ENCODE assay signal across 9 mouse cellular contexts in genomic region chr9:46061696-46062425, GRCm38 (mm10). TPM values are rescaled to one million over a fixed set of nuclear protein-coding genes. Genes with fewer than 3 reads are reported as not detected.
DNase-seq lines count a peak whose midpoint lies in the region; ATAC-seq and TF ChIP-seq lines count a peak whose summit lies in the region.
"Had no signal": no experiment of that assay in that cellular context is flagged by ENCODE, and none has a peak within 500 bp of the region (broad histone marks: within the 10 kb centered on the region; RNA-seq: fewer than 3 reads in every experiment).

No protein-coding gene starts in this region.

- no peak for ATAC-seq in intestine, postnatal 0 days

- H3K9me3 ChIP-seq in intestine, postnatal 0 days (ENCODE audit: control insufficient read depth), result no peaks in the 10 kb centered on the region
- H3K9me3 ChIP-seq: neural tube, embryonic 12.5 days had no signal

- no peak overlapping the region for H3K27ac ChIP-seq in intestine, postnatal 0 days (ENCODE audit: low read depth, low read length)
- H3K27ac ChIP-seq: neural tube, embryonic 12.5 days had no signal

- H3K4me1 ChIP-seq in intestine, postnatal 0 days (replicated peaks; ENCODE audit: control insufficient read depth, insufficient read depth, low read length), result no peaks in the 10 kb centered on the region

- no peak overlapping the region for H3K4me3 ChIP-seq in intestine, postnatal 0 days (ENCODE audit: low read depth, low read length)
- H3K4me3 ChIP-seq: neural tube, embryonic 12.5 days had no signal

- no peak for TF ChIP-seq CTCF in intestine, postnatal 0 days (IDR thresholded peaks at IDR 0.05; ENCODE audit: low read depth)

- no peaks in the 10 kb centered on the region for H3K36me3 ChIP-seq in intestine, postnatal 0 days (ENCODE audit: control insufficient read depth, insufficient read depth)
- H3K36me3 ChIP-seq: neural tube, embryonic 12.5 days had no signal

- H3K4me2 ChIP-seq in intestine, postnatal 0 days (replicated peaks; ENCODE audit: low read depth), result no peak overlapping the region
- H3K4me2 ChIP-seq: neural tube, embryonic 12.5 days had no signal

- WGBS in intestine, postnatal 0 days, result 52% methylated on average over 9 of the region's 9 CpGs

- H3K9ac ChIP-seq in intestine, postnatal 0 days (ENCODE audit: low read depth, low read length), result no peak overlapping the region
- H3K9ac ChIP-seq: neural tube, embryonic 12.5 days had no signal

- peak; percentile 32 for DNase-seq in gastrocnemius, adult 18-20 months (ENCODE audit: low spot score)
- no peak for DNase-seq in gastrocnemius, postnatal 10 days
- DNase-seq in right cerebral cortex, adult 2 months (ENCODE audit: low spot score in 2 of 2), result peak; percentile 42 to 49
- no peak for DNase-seq in right cerebral cortex, postnatal 25 days
- peak; percentile 41 to 54 for DNase-seq in kidney, postnatal 36 days
- no peak for DNase-seq in thymus, postnatal 36 days
- no peak for DNase-seq in gastrocnemius, postnatal 14 days

- H3K27me3 ChIP-seq in intestine, postnatal 0 days (replicated peaks; ENCODE audit: control insufficient read depth, insufficient read depth, low read length), result no peaks in the 10 kb centered on the region
- H3K27me3 ChIP-seq: neural tube, embryonic 12.5 days had no signal

- intact Hi-C loops in gastrocnemius, postnatal 14 days (cut with DNase I; ENCODE audit: low total_unique reads), result no loop called here

RNA-seq across cellular contexts. Expression of gene Sik3, which starts 49.2 kb away (rescaled TPM):
- total RNA-seq in gastrocnemius, adult 18-20 months (2021), result 10 to 100 TPM; 37.4 to 38.3 TPM
- 10 to 100 TPM; 52.7 to 52.9 TPM for total RNA-seq in gastrocnemius, postnatal 10 days (2021)
- polyA plus RNA-seq in intestine, postnatal 0 days (2015; fragmentation: Nextera tagmentation; extraction: Ambion mirVana), result 7.4 and 10.0 TPM in 2 replicates
- 10 to 100 TPM; 37.4 TPM for total RNA-seq in gastrocnemius, postnatal 14 days (2021)

RNA-seq across cellular contexts. Expression of gene Pafah1b2, which starts 49.4 kb away (rescaled TPM):
- total RNA-seq in gastrocnemius, adult 18-20 months (2021), result 10 to 100 TPM; 23.6 to 32.0 TPM
- total RNA-seq in gastrocnemius, postnatal 10 days (2021), result 10 to 100 TPM; 62.5 to 73.1 TPM
- 78.1 and 78.2 TPM in 2 replicates for polyA plus RNA-seq in intestine, postnatal 0 days (2015; fragmentation: Nextera tagmentation; extraction: Ambion mirVana)
- 10 to 100 TPM; 45.7 to 51.0 TPM for total RNA-seq in gastrocnemius, postnatal 14 days (2021)

Comparison
In these comparisons a context has a peak if more than half of its experiments do, and no peak if none do; other contexts are left out.
1. DNase-seq: peak in gastrocnemius, adult 18-20 months (single experiment), right cerebral cortex, adult 2 months (2 of 2) and kidney, postnatal 36 days (2 of 2); none in gastrocnemius, postnatal 10 days (single experiment), right cerebral cortex, postnatal 25 days (single experiment), thymus, postnatal 36 days (0 of 2) and gastrocnemius, postnatal 14 days (single experiment).